Mouse (Mus musculus) MEL (cell line): Measurements from ENCODE around the gene Cd9.

Experiments used
- CHD2 ChIP-seq: IDR thresholded peaks from 2 replicates; pipeline ENCODE4 v1.6.1; 2011; ENCODE audit warnings: low read length, improper control_type of control experiment
- CTCF ChIP-seq, 3 experiments: IDR thresholded peaks in 2 of 3; conservative IDR thresholded peaks in 1 of 3; 2 replicates each; pipeline ENCODE4 v1.5.1; 2011 to 2012; ENCODE audit warnings: low read length in 3 of 3, low read depth in 2 of 3, mild to moderate bottlenecking in 2 of 3, improper control_type of control experiment in 1 of 3, inconsistent platforms in 1 of 3, mixed read lengths in 1 of 3, moderate library complexity in 1 of 3; ENCODE audit not compliant: control insufficient read depth in 1 of 3, insufficient read depth in 1 of 3, poor library complexity in 1 of 3, severe bottlenecking in 1 of 3
- ETS1 ChIP-seq: IDR thresholded peaks from 2 replicates; pipeline ENCODE4 v1.6.1; 2012; ENCODE audit warnings: low read depth, mild to moderate bottlenecking, inconsistent platforms, low read length, improper control_type of control experiment, moderate library complexity
- HCFC1 ChIP-seq: IDR thresholded peaks from 2 replicates; pipeline ENCODE4 v1.6.1; 2012; ENCODE audit warnings: low read depth, mild to moderate bottlenecking, inconsistent platforms, low read length, improper control_type of control experiment, moderate library complexity
- JUND ChIP-seq: IDR thresholded peaks from 2 replicates; pipeline ENCODE4 v1.6.1; 2011; ENCODE audit warnings: low read depth, mild to moderate bottlenecking, improper control_type of control experiment, low read length
- MEF2A ChIP-seq: IDR thresholded peaks from 2 replicates; pipeline ENCODE4 v1.6.1; 2014; ENCODE audit warnings: low read depth, mild to moderate bottlenecking, inconsistent platforms, low read length, improper control_type of control experiment; ENCODE audit not compliant: poor library complexity, insufficient replicate concordance, severe bottlenecking; ENCODE audit errors: extremely low read depth
- POLR2A ChIP-seq, 2 experiments: IDR thresholded peaks; 2 replicates each; pipeline ENCODE4 v1.6.1; 2011 to 2012; ENCODE audit warnings: low read length in 2 of 2, mild to moderate bottlenecking in 2 of 2, control low read depth in 1 of 2, improper control_type of control experiment in 1 of 2, low read depth in 1 of 2, moderate library complexity in 1 of 2; ENCODE audit not compliant: control insufficient read depth in 1 of 2, insufficient read depth in 1 of 2, poor library complexity in 1 of 2
- POLR2AphosphoS5 ChIP-seq: IDR thresholded peaks from 2 replicates; pipeline ENCODE4 v1.6.1; 2012; ENCODE audit warnings: low read depth, borderline replicate concordance, mild to moderate bottlenecking, inconsistent platforms, low read length, moderate library complexity, mixed read lengths
- USF1 ChIP-seq: IDR thresholded peaks from 2 replicates; pipeline ENCODE4 v1.6.1; 2014; ENCODE audit warnings: low read depth, mild to moderate bottlenecking, inconsistent platforms, low read length, improper control_type of control experiment, moderate library complexity

GRCm38 (mm10) chr6:125423507-125423906 lies 71.1 kb downstream of the Cd9 start:
- no peak for TF ChIP-seq USF1
- no peak for TF ChIP-seq POLR2AphosphoS5
- TF ChIP-seq CTCF (IDR thresholded peaks at IDR 0.05 in 2 of 3, conservative IDR thresholded peaks at IDR 0.05 in 1 of 3; ENCODE audit: control insufficient read depth in 1 of 3, insufficient read depth in 1 of 3, low read depth in 2 of 3, low read length in 3 of 3, poor library complexity in 1 of 3, severe bottlenecking in 1 of 3): no peak
- no peak for TF ChIP-seq POLR2A (IDR thresholded peaks at IDR 0.05; ENCODE audit: control insufficient read depth in 1 of 2, insufficient read depth in 1 of 2, low read depth in 1 of 2, low read length in 2 of 2, poor library complexity in 1 of 2)
- TF ChIP-seq ETS1: no peak
- no peak for TF ChIP-seq CHD2
- no peak for TF ChIP-seq MEF2A
- TF ChIP-seq JUND: no peak
- no peak for TF ChIP-seq HCFC1
